Comparison of ENCODE assay signal across 15 mouse cellular contexts in genomic region chr13:104525656-104526055, GRCm38 (mm10).
"Had no signal": no experiment of that assay in that cellular context is flagged by ENCODE, and none has a peak within 500 bp of the region (broad histone marks: within the 10 kb centered on the region; RNA-seq: fewer than 3 reads in every experiment).

No protein-coding gene starts in this region.

- H3K4me2 ChIP-seq: liver, embryonic 12.5 days; lung, embryonic 14.5 days; stomach, embryonic 15.5 days had no signal

- DNase-seq: lung, adult 18-20 months; lung, embryonic 14.5 days; lung, postnatal 10 days; lung, postnatal 4 days; right cerebral cortex, postnatal 14 days; thymus, adult 2 months; thymus, postnatal 25 days; thymus, postnatal 4 days had no signal

- H3K9ac ChIP-seq: liver, embryonic 12.5 days; liver, embryonic 14.5 days; lung, embryonic 14.5 days; stomach, embryonic 15.5 days had no signal

- H3K9me3 ChIP-seq: liver, embryonic 12.5 days; midbrain, embryonic 10.5 days; stomach, embryonic 15.5 days had no signal

- H3K27me3 ChIP-seq: liver, embryonic 12.5 days; stomach, embryonic 15.5 days had no signal

- H3K36me3 ChIP-seq: liver, embryonic 12.5 days; midbrain, embryonic 10.5 days; stomach, embryonic 15.5 days had no signal

- ATAC-seq: liver, embryonic 12.5 days; midbrain, embryonic 16.5 days had no signal

- H3K4me3 ChIP-seq: liver, embryonic 12.5 days; midbrain, embryonic 10.5 days; myocyte; stomach, embryonic 15.5 days had no signal

- H3K4me1 ChIP-seq: liver, embryonic 12.5 days; midbrain, embryonic 10.5 days; stomach, embryonic 15.5 days had no signal

- H3K27ac ChIP-seq: liver, embryonic 12.5 days; liver, embryonic 14.5 days; midbrain, embryonic 10.5 days; stomach, embryonic 15.5 days; stomach, postnatal 0 days had no signal
